Mouse (Mus musculus) embryo, embryonic 9.5 days (tissue): ENCODE results near the gene Tex2.
"Not testable (repeated sequence)": the region's sequence is repeated elsewhere in the genome, so short reads cannot be mapped to it uniquely, and the experiment has no call there.

Experiments
- DNase-seq: peaks from one replicate; pipeline ENCODE4 v3.0.0-alpha.2; 2017; ENCODE audit errors: extremely low spot score

The Tex2 gene

GRCm38 (mm10) chr11:106511236-106512005 lies 101.8 kb downstream of the Tex2 start:
- no peak for DNase-seq

GRCm38 (mm10) chr11:106507638-106508037 lies 105.6 kb downstream of the Tex2 start:
- DNase-seq, result no peak

- DNase-seq, result no peak
These were observed 107.0 kb downstream of the Tex2 start for GRCm38 (mm10) chr11:106506211-106506610.

- no peak for DNase-seq
These were observed 109.1 kb downstream of the Tex2 start for GRCm38 (mm10) chr11:106504129-106504528.

GRCm38 (mm10) chr11:106503425-106503717 lies 109.9 kb downstream of the Tex2 start:
- no peak for DNase-seq

GRCm38 (mm10) chr11:106502631-106503424 lies 110.4 kb downstream of the Tex2 start:
- peak; percentile 55 for DNase-seq

- no peak for DNase-seq
These were observed 111.1 kb downstream of the Tex2 start for GRCm38 (mm10) chr11:106502159-106502505.

GRCm38 (mm10) chr11:106501308-106502158 lies 111.7 kb downstream of the Tex2 start:
- DNase-seq, result peak; percentile 74

- peak; percentile 92 for DNase-seq
These were observed 112.6 kb downstream of the Tex2 start for GRCm38 (mm10) chr11:106500393-106501307.

- DNase-seq, result no peak
These were observed 114.4 kb downstream of the Tex2 start for GRCm38 (mm10) chr11:106498739-106499379.

- no peak for DNase-seq
These were observed 115.3 kb downstream of the Tex2 start for GRCm38 (mm10) chr11:106497926-106498325.

GRCm38 (mm10) chr11:106497009-106497408 lies 116.2 kb downstream of the Tex2 start:
- DNase-seq, result not testable (repeated sequence)

- DNase-seq, result no peak
These were observed 120.1 kb downstream of the Tex2 start for GRCm38 (mm10) chr11:106492984-106493669.

- DNase-seq, result peak; percentile 63
These were observed 121.8 kb downstream of the Tex2 start for GRCm38 (mm10) chr11:106491393-106491792.

- DNase-seq, result not testable (repeated sequence)
These were observed 122.6 kb downstream of the Tex2 start for GRCm38 (mm10) chr11:106490600-106490999.

- DNase-seq, result no peak
These were observed 123.2 kb downstream of the Tex2 start for GRCm38 (mm10) chr11:106490057-106490456.

- no peak for DNase-seq
These were observed 124.1 kb downstream of the Tex2 start for GRCm38 (mm10) chr11:106489036-106489693.

- DNase-seq, result no peak
These were observed 125.1 kb downstream of the Tex2 start for GRCm38 (mm10) chr11:106488126-106488561.

GRCm38 (mm10) chr11:106487733-106488115 lies 125.5 kb downstream of the Tex2 start, which contains the start of gene Ern1:
Ern1 (minus strand) TSS chr11:106487852.
- DNase-seq, result peak; percentile 99
